Mouse (Mus musculus) skeletal muscle tissue, adult 2 months (tissue): ENCODE measurements around the gene Robo4.
A peak's percentile ranks its signal among the peaks of the same experiment; 100 is the strongest.

Experiments used
- DNase-seq: peaks from one replicate; pipeline ENCODE4 v3.0.0-alpha.2; 2012; ENCODE audit warnings: low read depth, low spot score

The Robo4 gene

DNA sequence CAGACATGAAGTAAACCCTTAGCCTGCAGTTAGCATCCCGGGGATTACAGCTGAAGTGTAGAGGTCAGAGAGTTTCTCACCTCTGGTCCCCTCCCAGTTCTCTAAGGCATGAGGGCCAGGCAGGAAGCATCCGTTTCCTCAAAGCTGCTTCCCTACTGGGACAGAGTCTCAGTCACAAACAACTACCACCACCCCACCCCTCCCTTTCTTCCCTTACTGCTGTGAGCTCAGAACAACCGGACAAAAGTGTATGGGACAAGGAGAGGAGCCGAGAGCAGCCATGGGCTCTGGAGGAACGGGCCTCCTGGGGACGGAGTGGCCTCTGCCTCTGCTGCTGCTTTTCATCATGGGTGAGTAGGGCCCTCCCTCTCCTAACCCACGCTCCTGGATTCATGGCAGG, at the start of gene Robo4:
Gene Robo4 (plus strand): TSS at position 96 of the 400 bp plus-strand sequence.
- peak; percentile 26 for DNase-seq

DNA sequence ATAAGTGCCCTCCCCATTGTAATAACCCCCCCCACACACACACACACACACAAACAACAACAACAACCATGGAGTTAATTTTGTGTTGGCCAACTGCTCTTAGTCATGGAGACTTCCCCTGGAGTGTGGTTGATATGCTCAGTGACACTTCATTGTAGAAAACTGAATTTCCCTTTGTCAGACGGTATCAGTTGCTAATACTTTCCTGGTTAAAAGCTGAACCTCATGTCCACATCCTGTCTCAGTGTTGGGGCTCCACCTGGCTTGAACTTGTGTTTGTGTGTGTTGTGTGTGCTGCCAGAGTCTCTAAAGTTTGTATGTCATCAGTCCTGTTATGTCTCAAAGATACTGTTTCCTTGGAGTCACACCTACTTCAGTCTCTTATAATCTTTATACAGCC, 47.2 kb upstream of the Robo4 start:
- DNase-seq, result no peak

DNA sequence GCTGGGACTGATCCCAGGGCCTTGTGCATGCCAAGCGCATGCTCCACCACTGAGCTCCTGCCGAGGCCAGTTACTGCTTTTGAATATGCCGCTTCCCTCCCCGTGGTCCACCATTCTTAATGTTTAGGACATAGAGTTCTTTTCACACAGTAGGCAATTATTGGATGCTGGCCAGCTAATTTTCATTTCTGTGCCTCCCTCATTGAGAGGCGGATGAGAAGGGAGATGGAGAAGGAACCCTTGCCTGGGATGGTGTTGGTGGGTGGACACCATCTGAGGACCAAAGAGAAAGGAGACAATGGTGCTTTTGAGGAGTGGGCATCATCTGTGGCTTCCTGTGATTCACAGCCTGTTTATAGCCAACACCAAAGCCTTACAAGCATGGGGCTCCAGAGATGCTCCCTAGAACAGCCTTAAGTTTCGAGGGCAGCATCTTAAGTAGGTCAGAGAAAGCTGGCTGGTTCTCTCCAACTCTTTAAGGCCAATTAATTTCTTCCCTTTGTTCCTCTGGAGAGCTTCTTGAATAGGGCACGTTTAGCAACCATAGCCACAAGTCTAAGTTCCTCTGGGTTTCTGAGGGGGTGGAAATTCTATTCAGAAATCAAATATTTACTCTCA, 42.9 kb upstream of the Robo4 start:
- DNase-seq, result no peak

DNA sequence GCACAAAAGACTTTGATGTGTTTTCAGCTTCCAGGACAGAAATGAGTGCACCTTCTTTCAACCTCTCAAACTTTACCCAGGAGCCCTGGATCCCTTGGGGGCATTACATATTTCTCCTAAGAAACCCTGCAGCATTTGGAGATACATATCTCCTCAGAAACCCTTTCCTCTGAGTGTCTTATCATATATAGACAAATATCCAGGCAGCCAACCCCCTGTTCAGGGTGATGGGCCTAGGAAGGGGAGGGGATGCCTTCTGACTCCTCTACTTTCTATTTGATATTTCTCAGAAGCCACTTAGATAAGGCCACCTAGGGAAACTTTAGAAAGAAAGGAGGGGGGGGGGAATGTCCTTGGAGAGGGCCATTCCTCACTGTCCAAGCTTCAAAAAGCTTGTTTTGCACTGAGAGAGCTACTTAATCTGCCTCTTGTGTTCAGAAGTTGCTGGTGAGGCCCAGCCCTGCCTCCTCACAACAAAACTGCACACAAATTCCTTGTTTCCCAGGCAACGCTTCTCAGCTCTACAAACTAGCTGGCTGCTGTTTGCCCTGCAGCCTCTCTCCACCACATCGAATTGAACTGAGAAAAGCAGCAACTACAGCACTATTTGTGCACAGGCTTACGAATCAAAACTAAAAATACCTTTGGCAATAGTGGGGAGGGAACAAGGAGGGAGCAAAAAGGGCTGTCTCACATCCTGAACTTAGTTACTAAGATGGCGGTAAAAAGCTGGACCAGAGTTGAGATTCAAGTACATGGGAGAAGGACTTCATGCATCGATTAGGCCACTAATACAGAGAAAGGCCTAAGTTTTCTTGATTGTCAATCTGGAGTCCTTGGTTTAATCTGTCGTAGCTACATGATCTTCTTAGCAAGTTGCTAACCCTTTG, 42.1 kb upstream of the Robo4 start:
- DNase-seq, result no peak

DNA sequence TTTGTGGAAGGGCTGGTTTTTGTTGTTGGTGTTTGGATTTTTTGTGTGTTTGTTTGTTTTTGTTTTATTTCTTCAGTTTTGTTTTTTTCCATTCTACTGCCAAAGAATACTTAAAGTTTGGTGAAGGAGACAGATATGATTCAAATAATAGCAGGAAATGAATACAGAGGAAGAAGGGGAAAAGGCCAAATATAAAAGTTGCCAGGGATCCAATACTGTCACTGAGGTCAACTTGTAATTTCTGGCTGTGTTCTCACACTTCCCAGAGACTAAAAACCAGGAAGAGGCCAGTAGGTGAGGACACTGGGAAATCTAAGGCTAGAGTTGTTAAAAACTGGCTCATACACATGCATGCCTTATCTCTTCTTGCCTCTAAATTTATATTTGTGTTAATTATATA, 39.6 kb upstream of the Robo4 start:
- DNase-seq, result no peak

DNA sequence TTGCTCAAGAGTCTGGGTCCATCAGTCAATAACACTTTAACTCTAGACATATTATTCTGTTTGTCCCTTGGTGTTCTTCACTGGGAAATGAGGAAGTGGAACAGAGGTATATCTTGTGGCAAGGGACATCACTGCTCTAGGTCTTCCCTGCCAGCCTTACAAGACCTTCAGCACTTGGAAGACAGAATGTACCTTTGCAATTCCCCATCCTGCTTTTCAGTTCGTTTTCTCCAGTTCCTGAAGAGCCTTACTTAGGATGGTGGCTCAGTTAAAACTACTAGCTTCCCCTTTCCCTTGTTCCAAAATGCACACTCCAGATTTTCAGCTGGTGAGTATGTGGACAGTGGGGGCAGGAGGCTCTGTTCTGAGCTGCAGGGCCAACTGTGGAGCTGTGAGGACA, 38.8 kb upstream of the Robo4 start:
- no peak for DNase-seq

DNA sequence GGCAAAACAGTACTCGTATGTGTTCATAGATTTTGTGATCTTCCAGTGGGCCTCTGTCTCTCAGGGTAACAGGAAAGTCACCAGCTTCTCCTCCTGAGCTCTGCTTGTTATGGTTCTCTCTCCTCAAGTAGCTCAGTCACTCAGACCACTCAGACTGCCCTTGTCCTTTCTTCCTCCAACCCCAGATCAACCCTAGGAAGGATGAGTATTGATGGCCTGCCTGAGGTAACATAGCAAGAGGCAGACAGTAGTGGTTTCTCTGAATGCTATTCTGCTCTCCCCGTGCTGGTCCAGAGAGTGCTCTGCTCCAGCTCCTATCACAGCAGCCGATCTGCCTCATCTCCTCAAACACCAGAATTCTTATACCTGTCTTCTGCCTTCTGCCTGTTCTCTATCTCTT, 38.1 kb upstream of the Robo4 start:
- DNase-seq, result no peak

DNA sequence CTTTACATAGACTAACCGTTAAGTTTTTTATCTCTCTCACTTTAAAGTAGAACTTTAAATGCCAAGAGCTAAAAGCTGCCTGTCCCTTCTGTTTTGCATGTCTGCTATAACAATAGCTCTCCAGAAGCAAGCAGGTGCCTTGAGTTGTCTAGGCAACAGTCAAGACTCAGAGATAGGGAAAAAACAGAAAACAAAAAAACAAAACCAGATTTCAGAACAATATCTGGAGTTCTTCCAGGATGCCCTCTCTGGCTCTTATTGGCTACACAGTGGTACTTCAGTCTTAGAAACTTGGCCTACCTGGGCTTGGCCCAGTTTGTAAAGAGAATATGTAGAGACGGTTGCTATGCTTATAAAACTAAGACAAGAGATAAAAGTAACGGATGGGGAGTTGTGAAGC, 37.3 kb upstream of the Robo4 start:
- no peak for DNase-seq

DNA sequence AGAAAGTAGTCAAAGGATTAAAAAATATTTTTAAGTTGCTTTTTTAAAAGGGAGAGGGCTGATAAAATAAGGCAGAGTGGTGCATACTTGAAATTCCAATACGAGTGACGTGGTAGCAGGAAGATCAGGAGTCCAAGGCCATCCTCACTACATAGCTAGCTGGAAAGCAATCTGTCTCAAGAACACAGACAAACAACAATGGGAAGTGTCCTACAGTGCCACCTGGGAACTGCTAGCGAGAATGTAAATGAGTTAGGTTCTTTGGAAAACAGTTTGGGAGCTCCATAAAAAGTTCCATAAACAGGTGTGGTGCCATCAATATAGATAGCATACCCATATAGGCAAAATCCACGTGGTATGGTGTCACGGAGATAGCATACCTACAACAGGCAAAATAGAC, 36.0 kb upstream of the Robo4 start:
- no peak for DNase-seq

DNA sequence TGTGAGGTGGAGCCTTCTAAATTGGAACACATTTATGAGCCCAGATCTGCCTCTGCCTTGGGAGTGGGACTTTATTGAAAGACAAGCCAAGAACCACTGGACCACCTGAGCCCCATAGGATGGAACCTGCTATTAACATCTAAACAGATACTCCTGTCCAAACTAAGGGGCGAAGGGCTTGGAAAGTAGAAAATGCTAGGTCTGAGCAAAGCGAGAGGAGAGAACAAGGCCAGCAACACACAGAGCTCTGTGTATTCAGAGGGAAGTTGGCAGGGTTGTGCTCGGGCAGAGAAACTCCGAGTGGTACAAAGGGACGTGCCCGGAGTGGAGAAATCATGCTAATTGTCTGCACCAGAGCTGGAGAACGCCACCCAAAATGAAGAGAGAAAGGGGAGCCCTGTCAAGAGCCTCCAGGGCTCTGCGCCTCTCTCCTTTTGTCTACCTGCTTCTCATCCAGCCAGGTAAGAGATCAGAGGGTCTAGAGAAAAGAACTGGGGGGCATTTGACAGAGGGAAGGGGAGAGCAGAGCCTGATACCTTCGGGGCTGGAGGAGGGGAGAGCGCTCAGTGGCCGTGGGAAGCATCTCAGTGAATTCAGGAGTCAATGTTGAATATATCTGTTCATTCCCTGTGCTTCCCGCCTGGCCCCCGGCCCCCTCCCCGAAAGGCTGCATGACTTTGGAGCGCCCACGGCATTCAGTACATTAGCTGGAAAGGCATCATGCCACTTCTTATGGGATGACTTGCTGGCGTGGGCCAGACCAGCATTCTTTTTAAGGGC, 34.2 kb upstream of the Robo4 start, which contains the start of gene Hepacam:
Gene Hepacam (plus strand): TSS at position 51 of the 780 bp plus-strand sequence.
- no peak for DNase-seq

DNA sequence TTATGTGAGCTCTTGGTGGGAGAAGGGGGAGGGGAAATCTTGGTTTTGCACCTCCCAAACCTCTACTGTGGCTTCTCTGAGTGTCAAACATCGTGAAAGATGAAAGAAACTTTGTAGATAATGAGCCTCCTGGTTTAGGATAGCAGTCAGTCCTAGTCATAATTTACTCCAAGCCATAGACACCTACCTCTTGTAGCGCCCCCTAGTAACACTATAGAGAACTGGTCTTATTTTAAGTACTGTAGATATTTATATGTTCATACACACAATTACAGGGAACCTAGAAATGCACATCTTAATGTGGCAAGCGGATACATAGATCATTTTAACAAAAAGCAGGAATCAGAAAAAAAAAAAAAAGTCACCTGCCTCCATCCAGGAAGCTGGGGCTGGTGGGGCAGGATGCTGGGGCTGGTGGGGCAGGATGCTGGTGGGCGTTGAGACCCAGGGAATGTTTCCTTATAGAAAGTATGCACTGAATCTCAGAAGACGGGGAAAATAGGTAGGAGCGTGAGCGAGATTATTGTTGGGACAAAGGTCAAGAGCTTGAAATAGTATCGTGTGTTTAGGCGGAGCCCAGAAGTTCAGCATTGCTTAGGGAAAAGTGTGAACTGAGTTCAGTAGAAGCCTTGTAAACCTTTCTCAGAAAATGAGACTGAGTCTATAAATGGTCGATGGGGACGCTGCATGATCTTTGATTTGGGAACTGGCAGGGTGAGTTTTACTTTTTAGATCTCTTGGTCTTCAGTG, 33.4 kb upstream of the Robo4 start:
- DNase-seq, result no peak

DNA sequence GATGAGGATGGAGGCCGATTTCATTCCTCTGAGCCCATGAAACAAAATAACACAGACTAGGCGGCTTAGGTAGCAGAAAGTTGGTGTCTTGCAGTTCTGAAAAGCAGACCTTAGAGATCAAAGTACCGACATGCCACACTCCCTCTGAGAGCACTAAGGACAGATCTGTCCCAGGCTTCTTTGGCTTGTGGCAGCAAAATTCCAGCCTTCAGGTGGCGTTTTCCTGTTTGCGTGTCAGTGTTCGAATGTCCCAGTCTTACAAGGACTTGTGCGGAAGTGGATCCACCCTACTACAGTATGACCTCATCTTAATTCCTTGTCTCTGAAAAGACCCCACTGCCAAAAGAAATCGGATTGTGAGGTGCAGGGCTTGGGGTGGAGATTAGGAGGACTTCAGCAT, 32.8 kb upstream of the Robo4 start:
- no peak for DNase-seq

DNA sequence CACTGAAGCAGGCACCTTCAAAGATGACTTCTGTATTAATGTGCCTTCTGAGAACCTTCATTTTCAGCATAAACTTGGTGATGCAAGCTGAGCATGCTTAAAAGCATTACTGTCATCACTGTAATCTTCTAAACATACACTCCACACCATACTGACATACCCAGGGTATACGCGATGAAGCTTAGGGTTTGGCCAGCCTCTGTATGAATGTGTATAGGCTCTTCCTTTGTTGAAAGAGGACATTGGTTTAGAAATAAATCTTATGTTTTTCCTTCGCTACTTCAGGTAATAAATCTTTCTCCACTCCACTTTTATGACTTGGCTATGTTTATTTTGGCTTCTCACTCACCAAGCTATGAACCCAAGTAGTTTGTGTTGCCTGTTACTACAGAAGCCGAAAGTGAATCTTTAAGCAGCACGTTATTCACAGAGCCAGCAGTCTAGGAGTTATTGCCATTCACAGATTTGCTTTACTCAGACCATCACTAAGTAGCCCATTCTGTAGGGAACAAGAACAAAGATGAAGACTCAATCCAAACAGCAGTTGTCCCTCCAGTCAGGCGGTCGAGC, 30.4 kb upstream of the Robo4 start:
- DNase-seq, result no peak

DNA sequence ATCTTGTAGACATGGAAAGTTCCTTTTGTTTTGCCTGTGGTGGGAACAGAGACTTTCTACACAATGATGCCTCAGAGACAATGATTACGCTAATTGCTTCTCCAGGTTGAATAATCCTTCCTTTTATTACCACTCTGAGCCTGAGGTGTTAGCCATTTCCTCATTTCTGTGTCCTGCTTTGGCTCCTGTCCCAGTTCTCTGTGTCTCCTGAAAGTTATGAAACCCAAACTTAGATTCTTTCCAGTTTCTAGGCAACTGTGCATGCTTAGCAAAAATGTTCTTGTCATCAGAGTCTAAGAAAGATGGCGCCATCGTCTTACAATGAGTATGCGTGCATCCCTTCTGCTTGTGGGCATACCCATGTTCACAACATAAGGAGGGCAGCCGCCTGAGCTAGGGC, 26.0 kb upstream of the Robo4 start:
- DNase-seq, result no peak

DNA sequence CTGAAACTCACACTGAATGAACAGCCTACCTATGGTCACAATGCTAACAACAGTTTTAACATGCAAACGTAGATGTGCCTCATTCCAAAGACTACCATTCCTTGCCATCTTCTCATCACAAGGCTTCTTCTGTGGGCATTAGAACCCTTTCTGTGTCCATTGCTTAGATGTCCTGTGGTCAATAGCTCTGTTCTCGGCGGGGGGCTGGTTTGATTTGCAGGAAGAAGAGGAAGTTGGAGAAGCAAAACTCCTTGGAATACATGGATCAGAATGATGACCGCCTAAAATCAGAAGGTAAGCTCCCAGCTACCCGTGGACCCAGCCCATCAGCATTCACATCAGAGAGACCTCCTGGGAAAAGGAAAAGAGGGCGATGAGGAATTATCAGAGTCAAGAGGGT, 18.5 kb upstream of the Robo4 start:
- DNase-seq, result no peak

DNA sequence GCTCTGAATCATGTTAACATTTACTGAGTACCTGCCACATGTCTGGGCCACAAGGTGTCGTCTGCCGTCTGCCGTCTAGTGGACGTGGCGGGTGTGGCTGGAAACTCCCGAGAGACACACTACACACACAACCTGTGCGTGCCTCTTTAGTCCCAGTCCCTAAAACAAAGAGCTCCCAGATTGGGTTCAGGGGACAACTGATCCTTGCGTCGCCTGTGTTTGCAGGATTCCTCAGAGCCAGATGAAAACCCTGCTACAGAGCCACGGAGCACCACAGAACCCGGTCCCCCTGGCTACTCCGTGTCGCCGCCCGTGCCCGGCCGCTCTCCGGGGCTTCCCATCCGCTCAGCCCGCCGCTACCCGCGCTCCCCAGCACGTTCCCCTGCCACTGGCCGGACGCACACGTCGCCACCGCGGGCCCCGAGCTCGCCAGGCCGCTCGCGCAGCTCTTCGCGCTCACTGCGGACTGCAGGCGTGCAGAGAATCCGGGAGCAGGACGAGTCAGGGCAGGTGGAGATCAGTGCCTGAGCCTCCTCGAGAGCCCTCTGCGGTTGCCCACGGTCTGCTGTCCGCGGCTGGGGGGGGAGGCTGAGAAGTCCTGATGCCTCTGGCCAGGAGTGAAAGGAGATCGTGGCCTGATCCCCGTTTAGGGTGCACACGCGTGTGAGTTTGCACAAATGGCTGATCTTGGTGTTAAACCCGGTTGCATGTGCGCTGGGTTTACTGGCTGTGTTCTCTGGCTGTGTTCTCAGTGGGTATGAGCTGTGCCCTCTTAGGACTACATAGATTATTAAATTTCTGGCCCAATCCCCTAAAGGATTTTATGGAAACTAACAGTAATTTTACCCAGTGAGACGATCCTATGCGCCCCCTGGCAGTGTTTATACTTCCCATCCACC, 17.2 kb upstream of the Robo4 start:
- DNase-seq, result no peak

DNA sequence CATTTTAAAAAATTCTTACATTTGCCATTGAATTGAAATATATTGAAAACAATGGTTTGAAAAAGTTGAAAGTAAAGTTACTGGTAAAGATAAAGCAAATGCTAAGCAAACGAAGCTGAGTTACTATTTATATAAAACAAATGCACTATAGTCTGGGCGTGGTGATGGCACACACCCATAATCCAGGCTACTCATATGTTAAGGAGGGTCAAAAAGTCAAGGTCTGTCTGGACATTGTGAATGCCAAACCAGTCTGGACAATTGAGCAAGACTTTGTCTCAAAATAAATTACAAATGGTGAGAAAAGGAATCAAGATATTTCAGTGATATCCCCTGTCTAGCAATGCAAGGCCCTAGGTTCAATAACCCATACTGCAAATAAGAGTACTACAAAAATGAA, 10.8 kb upstream of the Robo4 start:
- no peak for DNase-seq

DNA sequence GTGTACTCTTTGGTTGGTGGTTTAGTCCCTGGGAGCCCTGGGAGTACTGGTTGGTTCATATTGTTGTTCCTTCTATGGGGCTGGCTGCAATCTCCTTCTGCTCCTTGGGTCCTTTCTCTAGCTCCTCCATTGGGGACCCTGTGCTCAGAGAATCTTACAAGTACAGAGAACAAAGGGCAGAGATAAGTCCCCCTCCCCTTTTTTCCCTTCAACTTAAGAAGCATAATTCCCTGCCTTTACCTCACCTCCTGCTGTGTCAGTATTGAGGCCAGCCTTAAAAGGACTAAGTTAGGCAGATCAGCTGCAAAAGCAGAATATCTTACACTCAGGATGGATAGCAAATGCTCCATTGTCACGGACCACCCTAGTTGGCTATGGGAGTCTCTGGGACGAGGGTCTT, 9.6 kb upstream of the Robo4 start:
- no peak for DNase-seq

DNA sequence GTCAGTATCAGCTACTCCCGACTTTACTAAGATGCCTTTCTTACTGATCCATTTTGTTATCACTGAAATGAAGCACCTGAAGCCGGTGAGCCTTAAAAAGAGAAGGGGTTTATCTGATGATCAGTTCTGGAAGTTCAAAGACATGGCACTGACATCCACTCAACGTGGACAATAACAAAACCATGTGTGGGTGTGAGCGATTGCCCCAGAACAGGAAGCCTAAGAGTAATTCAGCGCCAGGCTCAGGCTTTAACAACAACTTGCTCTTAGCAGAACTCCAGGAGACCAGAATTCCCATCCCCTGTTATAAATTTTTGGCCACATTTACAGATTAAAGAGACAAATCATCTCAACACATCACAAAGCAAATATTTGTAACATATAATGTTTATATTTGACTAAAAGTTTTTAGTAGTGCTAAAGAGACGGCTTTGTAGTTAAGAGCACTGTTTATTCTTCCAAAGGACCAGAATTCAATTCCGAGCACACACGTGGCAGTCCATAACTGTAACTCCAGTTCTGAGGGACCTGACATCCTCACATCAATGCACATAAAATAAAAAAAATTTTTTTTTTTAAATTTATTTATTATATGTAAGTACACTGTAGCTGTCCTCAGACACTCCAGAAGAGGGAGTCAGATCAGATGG, 8.1 kb upstream of the Robo4 start:
- no peak for DNase-seq

DNA sequence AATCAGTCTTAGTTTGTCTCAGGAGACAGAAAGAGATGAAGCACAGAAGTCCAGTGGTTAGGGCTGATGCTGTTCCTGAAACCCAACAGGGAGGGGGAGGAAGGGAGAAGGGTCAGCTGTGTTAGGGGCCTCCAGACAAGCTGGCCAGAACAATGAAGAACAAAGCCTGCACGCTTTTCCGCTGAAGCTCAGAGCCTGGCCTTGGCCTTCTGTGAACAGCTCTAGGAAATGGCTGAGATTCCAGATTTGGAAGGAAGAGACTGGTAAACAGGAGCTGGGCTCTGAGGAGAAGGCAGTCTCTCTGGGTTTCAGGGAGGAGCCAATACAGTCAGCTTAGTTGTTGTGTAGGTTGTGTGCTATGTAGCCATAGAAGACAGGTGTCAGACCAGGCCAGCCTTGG, 1.1 kb upstream of the Robo4 start:
- DNase-seq, result peak; percentile 20
